Mouse (Mus musculus) left cerebral cortex, postnatal 36 days (tissue): ENCODE data around the gene Olfr1239. TPM values are rescaled to one million over a fixed set of nuclear protein-coding genes. Genes with fewer than 3 reads are reported as not detected.

Source experiments
- DNase-seq, 2 experiments: peaks; one replicate each; pipeline ENCODE4 v3.0.0; 2021 to 2022; ENCODE audit warnings: low spot score in 2 of 2, mixed read lengths in 1 of 2
- intact Hi-C: fragments of 180-260 bp; cut with DNase I; formaldehyde crosslinking; loops from one replicate; pipeline ENCODE4 v1.15.1; 2025
- total RNA-seq, 2 experiments: library from RNA; stranded (reverse); gene quantifications; 2 replicates each; pipeline ENCODE4 v1.2.3; 2021

Gene Olfr1239
- not detected for total RNA-seq

DNA sequence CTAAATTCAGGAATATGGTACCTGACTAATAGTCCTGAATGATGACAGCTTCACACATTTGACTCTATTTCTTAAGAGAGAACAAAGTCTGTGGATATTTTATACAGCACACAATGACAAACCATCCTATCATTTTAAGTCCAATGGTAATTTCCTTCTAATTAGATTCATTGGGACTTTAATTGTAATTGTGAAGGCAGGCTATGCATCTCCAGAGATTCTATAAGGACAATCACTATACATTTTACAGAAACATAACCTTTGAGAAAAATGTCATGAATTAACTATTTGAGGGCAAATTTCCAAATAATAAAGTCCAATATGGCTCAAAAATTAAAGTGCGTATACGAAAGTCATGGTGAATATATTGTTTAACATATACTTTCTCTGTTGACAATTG, at the start of gene Olfr1239:
Gene Olfr1239 (minus strand): TSS at position 101 of the 400 bp plus-strand sequence.
- intact Hi-C loops = no loop called here
- no peak for DNase-seq

- no peak for DNase-seq
- intact Hi-C loops = no loop called here
Measured at GRCm38 (mm10) chr2:89442900-89443299, 22.7 kb upstream of the Olfr1239 start, which contains the start of gene Olfr1240. Olfr1240 (minus strand) TSS chr2:89443000.

GRCm38 (mm10) chr2:89414557-89414956, 5.7 kb downstream of the Olfr1239 start:
- no peak for DNase-seq
- intact Hi-C loops = no loop called here

DNA sequence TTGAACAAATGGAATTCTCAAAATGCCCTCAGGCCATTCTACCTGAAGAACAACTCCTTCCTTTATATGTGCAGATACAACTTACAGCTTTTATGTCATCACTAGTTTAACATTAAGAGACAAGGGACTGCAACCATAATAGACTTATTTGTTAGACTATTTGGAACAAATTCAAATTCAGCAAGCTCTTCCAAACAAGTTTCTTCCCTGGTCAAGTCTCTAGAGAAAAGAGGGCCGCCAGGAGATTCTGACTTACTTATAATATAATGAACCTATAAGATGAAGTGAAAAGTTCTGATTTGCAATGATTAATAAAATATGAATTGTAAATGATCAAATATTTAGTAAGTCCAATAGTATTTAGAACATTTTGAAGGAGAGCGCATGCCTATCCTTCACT, 10.6 kb downstream of the Olfr1239 start, which contains the start of gene Olfr1238:
Gene Olfr1238 (minus strand): TSS at position 101 of the 400 bp plus-strand sequence.
- intact Hi-C loops = no loop called here
- no peak for DNase-seq

GRCm38 (mm10) chr2:89400882-89401281, 19.3 kb downstream of the Olfr1239 start:
- no peak for DNase-seq
- intact Hi-C loops = no loop called here

Other genes starting within 250 kb of the Olfr1239 start
- not detected for gene Olfr1225, start 245.7 kb downstream of the Olfr1239 start, total RNA-seq
- gene Olfr1226, start 220.4 kb downstream of the Olfr1239 start, total RNA-seq = not detected
- gene Olfr1228, start 166.3 kb downstream of the Olfr1239 start, total RNA-seq = not detected
- gene Olfr1229, start 132.4 kb downstream of the Olfr1239 start, total RNA-seq = not detected
- not detected for gene Olfr1230, start 123.1 kb downstream of the Olfr1239 start, total RNA-seq
- gene Olfr1231, start 113.3 kb downstream of the Olfr1239 start, total RNA-seq = not detected
- not detected for gene Olfr1232, start 90.7 kb downstream of the Olfr1239 start, total RNA-seq
- not detected for gene Olfr1233, start 78.0 kb downstream of the Olfr1239 start, total RNA-seq
- not detected for gene Olfr1234, start 55.5 kb downstream of the Olfr1239 start, total RNA-seq
- gene Olfr1238, start 10.7 kb downstream of the Olfr1239 start, total RNA-seq = not detected
- gene Olfr1240, start 22.6 kb upstream of the Olfr1239 start, total RNA-seq = not detected
- not detected for gene Olfr1241, start 66.7 kb upstream of the Olfr1239 start, total RNA-seq
- gene Olfr1242, start 77.9 kb upstream of the Olfr1239 start, total RNA-seq = not detected
- gene Olfr1243, start 111.1 kb upstream of the Olfr1239 start, total RNA-seq = not detected
- gene Olfr1245, start 158.0 kb upstream of the Olfr1239 start, total RNA-seq = not detected
- not detected for gene Olfr1246, start 172.8 kb upstream of the Olfr1239 start, total RNA-seq
- under 1 TPM in 1 of 2 experiments, not detected in 1; 0.11 TPM for gene Olfr1247, start 193.7 kb upstream of the Olfr1239 start, total RNA-seq
- not detected for gene Olfr1248, start 197.8 kb upstream of the Olfr1239 start, total RNA-seq
- gene Olfr1249, start 214.6 kb upstream of the Olfr1239 start, total RNA-seq = not detected
- not detected for gene Olfr1250, start 241.1 kb upstream of the Olfr1239 start, total RNA-seq